Mouse (Mus musculus): ENCODE measurements around the gene Olfr553.

DNA sequence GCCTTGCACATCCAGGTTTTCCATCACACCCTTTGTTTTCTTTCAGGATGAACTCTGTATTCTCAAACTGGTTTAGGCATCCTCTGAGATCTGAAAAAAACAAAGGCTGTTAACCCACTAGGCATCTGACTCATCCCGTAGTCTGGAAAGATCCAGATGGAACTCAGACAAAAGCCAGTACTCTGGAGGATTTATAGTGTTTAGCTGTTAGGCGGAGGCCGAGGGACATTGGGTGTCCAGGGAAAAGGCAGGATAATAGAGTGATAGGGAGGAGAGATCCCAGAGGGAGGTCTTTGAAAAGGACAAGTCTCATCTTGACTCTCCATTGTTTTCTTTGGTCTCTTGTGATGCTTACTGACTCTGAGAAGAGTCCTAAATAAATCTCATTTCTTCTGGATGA lies 46.6 kb upstream of the Olfr553 start, which contains the start of gene Olfr556:
- TF ChIP-seq CTCF (IDR thresholded peaks at IDR 0.05; ENCODE audit: control insufficient read depth, insufficient read depth, insufficient replicate concordance, low read depth, low read length) (no peak), POLR2A (IDR thresholded peaks at IDR 0.05; ENCODE audit: control insufficient read depth, low read depth, low read length) (no peak)
